In genomic region chr15:91754546-91754945, GRCm38 (mm10) we compare ENCODE assay signal across 9 mouse cellular contexts.
DNase-seq lines count a peak whose midpoint lies in the region; ATAC-seq and TF ChIP-seq lines count a peak whose summit lies in the region.
"Had no signal": no experiment of that assay in that cellular context is flagged by ENCODE, and none has a peak within 500 bp of the region (broad histone marks: within the 10 kb centered on the region; RNA-seq: fewer than 3 reads in every experiment).

No protein-coding gene starts in this region.

- WGBS in forebrain, embryonic 14.5 days = 21% methylated on average over 3 of the region's 3 CpGs
- 26% methylated on average over 3 of the region's 3 CpGs for WGBS in forebrain, embryonic 10.5 days
- WGBS in kidney, embryonic 16.5 days = 20% methylated on average over 3 of the region's 3 CpGs
- 11% methylated on average over 3 of the region's 3 CpGs for WGBS in lung, postnatal 0 days
- WGBS in stomach, embryonic 15.5 days = 23% methylated on average over 3 of the region's 3 CpGs

- H3K27ac ChIP-seq in forebrain, embryonic 14.5 days (ENCODE audit: low read depth, low read length) = no peak overlapping the region
- no peak overlapping the region for H3K27ac ChIP-seq in forebrain, embryonic 10.5 days
- no peak overlapping the region for H3K27ac ChIP-seq in kidney, embryonic 16.5 days (ENCODE audit: low read length)
- H3K27ac ChIP-seq in lung, postnatal 0 days (ENCODE audit: low read length) = no peak overlapping the region
- no peak overlapping the region for H3K27ac ChIP-seq in stomach, embryonic 15.5 days

- no peak overlapping the region for H3K9ac ChIP-seq in forebrain, embryonic 14.5 days (ENCODE audit: low read length)
- no peak overlapping the region for H3K9ac ChIP-seq in kidney, embryonic 16.5 days (replicated peaks; ENCODE audit: low read length)
- no peak overlapping the region for H3K9ac ChIP-seq in lung, postnatal 0 days (replicated peaks; ENCODE audit: low read depth)
- no peak overlapping the region for H3K9ac ChIP-seq in stomach, embryonic 15.5 days

- no peaks in the 10 kb centered on the region for H3K36me3 ChIP-seq in forebrain, embryonic 14.5 days (ENCODE audit: control insufficient read depth, insufficient read depth, low read length)
- H3K36me3 ChIP-seq in forebrain, embryonic 10.5 days (replicated peaks) = no peaks in the 10 kb centered on the region
- no peaks in the 10 kb centered on the region for H3K36me3 ChIP-seq in kidney, embryonic 16.5 days (ENCODE audit: insufficient read depth, low read length)
- H3K36me3 ChIP-seq in lung, postnatal 0 days (ENCODE audit: insufficient read depth, low read length) = peaks cover 28% of the 10 kb centered on the region; the same call in 1 of the 2 replicates
- H3K36me3 ChIP-seq in stomach, embryonic 15.5 days = no peaks in the 10 kb centered on the region

- H3K4me2 ChIP-seq in forebrain, embryonic 14.5 days (ENCODE audit: low read length) = no peak overlapping the region
- H3K4me2 ChIP-seq in kidney, embryonic 16.5 days (replicated peaks; ENCODE audit: low read depth, low read length) = peak overlapping the region; percentile 10; the same call in 1 of the 2 replicates
- H3K4me2 ChIP-seq in lung, postnatal 0 days (replicated peaks; ENCODE audit: low read depth, low read length) = 0 out of 2 replicates have a peak overlapping the region, but pooled peaks have one; percentile 6
- H3K4me2 ChIP-seq in stomach, embryonic 15.5 days = peak overlapping the region; percentile 33; the same call in 1 of the 2 replicates

- TF ChIP-seq EP300 in lung, postnatal 0 days (IDR thresholded peaks at IDR 0.05) = no peak

- peak; percentile 83 for DNase-seq in forebrain, embryonic 14.5 days (ENCODE audit: low spot score)
- no peak for DNase-seq in forebrain, embryonic 10.5 days (ENCODE audit: extremely low spot score, low spot score)
- peak; percentile 56 for DNase-seq in urinary bladder, postnatal 25 days (ENCODE audit: low spot score)
- no peak for DNase-seq in urinary bladder, postnatal 4 days (ENCODE audit: low spot score in 2 of 2)
- DNase-seq in forelimb bud, embryonic 11.5 days (ENCODE audit: low read depth, low spot score) = peak; percentile 54
- DNase-seq in lung, postnatal 0 days (ENCODE audit: low spot score) = peak; percentile 77

- H3K9me3 ChIP-seq in forebrain, embryonic 14.5 days (replicated peaks; ENCODE audit: control insufficient read depth, low read length) = no peaks in the 10 kb centered on the region
- H3K9me3 ChIP-seq in forebrain, embryonic 10.5 days = no peaks in the 10 kb centered on the region
- H3K9me3 ChIP-seq in kidney, embryonic 16.5 days (ENCODE audit: low read length) = no peaks in the 10 kb centered on the region
- H3K9me3 ChIP-seq in lung, postnatal 0 days (ENCODE audit: low read length) = no peaks in the 10 kb centered on the region
- H3K9me3 ChIP-seq in stomach, embryonic 15.5 days = no peaks in the 10 kb centered on the region

- ATAC-seq in forebrain, embryonic 14.5 days = no peak
- ATAC-seq in kidney, embryonic 16.5 days (ENCODE audit: low FRiP score, low TSS enrichment) = no peak
- no peak for ATAC-seq in lung, postnatal 0 days
- no peak for ATAC-seq in stomach, embryonic 15.5 days (ENCODE audit: insufficient read depth, low FRiP score, low read depth)

- peak; percentile 64 for TF ChIP-seq CTCF in lung, postnatal 0 days (IDR thresholded peaks at IDR 0.05)

- H3K4me1 ChIP-seq in forebrain, embryonic 14.5 days (ENCODE audit: control insufficient read depth, insufficient read depth, low read length) = 0 out of 2 replicates have a peak, but pooled peaks cover 2% of the 10 kb centered on the region
- 0 out of 2 replicates have a peak, but pooled peaks cover 7% of the 10 kb centered on the region for H3K4me1 ChIP-seq in forebrain, embryonic 10.5 days
- H3K4me1 ChIP-seq in kidney, embryonic 16.5 days (ENCODE audit: insufficient read depth, low read length) = 0 out of 2 replicates have a peak, but pooled peaks cover 3% of the 10 kb centered on the region
- H3K4me1 ChIP-seq in lung, postnatal 0 days (ENCODE audit: insufficient read depth, low read depth, low read length) = no peaks in the 10 kb centered on the region
- H3K4me1 ChIP-seq in stomach, embryonic 15.5 days = 0 out of 2 replicates have a peak, but pooled peaks cover 5% of the 10 kb centered on the region

- H3K27me3 ChIP-seq in forebrain, embryonic 14.5 days (replicated peaks; ENCODE audit: control insufficient read depth, insufficient read depth, low read length) = no peaks in the 10 kb centered on the region
- no peaks in the 10 kb centered on the region for H3K27me3 ChIP-seq in forebrain, embryonic 10.5 days (ENCODE audit: poor library complexity, severe bottlenecking)
- H3K27me3 ChIP-seq in kidney, embryonic 16.5 days (ENCODE audit: insufficient read depth, low read length) = no peaks in the 10 kb centered on the region
- no peaks in the 10 kb centered on the region for H3K27me3 ChIP-seq in lung, postnatal 0 days (replicated peaks; ENCODE audit: insufficient read depth, low read length)
- no peaks in the 10 kb centered on the region for H3K27me3 ChIP-seq in stomach, embryonic 15.5 days (replicated peaks)
- H3K27me3 ChIP-seq: CH12.LX had no signal

- no peak overlapping the region for H3K4me3 ChIP-seq in forebrain, embryonic 14.5 days (ENCODE audit: low read depth, low read length)
- no peak overlapping the region for H3K4me3 ChIP-seq in forebrain, embryonic 10.5 days
- no peak overlapping the region for H3K4me3 ChIP-seq in kidney, embryonic 16.5 days (ENCODE audit: low read length)
- no peak overlapping the region for H3K4me3 ChIP-seq in lung, postnatal 0 days (ENCODE audit: low read depth, low read length)
- H3K4me3 ChIP-seq in stomach, embryonic 15.5 days (replicated peaks) = no peak overlapping the region

Comparison
In these comparisons a context has a peak if more than half of its experiments do, and no peak if none do; other contexts are left out.
1. DNase-seq: peak in forebrain, embryonic 14.5 days (single experiment), urinary bladder, postnatal 25 days (single experiment), forelimb bud, embryonic 11.5 days (single experiment) and lung, postnatal 0 days (single experiment); none in forebrain, embryonic 10.5 days (single experiment) and urinary bladder, postnatal 4 days (0 of 2).